Mouse (Mus musculus) heart, postnatal 25 days (tissue): ENCODE measurements at regions not wholly inside any gene's neighbourhood (a gene's known extent, or its start where the extent isn't known, plus 50 kb on each side); places are given as distances from the start of the nearest gene placed in this dataset.

Source experiments
- DNase-seq: peaks from one replicate; pipeline ENCODE4 v3.0.0; 2022; ENCODE audit warnings: low spot score
- intact Hi-C: fragments of 180-260 bp; cut with DNase I; formaldehyde crosslinking; loops from one replicate; pipeline ENCODE4 v1.15.1; 2025

- intact Hi-C loops = no loop called here
- no peak for DNase-seq
These were observed 759.9 kb upstream of the Fam160b2 start for GRCm38 (mm10) chr14:71359581-71359980.

GRCm38 (mm10) chr14:71338219-71338618, 738.6 kb upstream of the Fam160b2 start:
- intact Hi-C loops = no loop called here
- DNase-seq = no peak

- no peak for DNase-seq
- intact Hi-C loops = no loop called here
These were observed 737.3 kb upstream of the Fam160b2 start for GRCm38 (mm10) chr14:71336906-71337305.

- DNase-seq = no peak
- intact Hi-C loops = no loop called here
These were observed 734.4 kb upstream of the Fam160b2 start for GRCm38 (mm10) chr14:71334022-71334421.

DNA sequence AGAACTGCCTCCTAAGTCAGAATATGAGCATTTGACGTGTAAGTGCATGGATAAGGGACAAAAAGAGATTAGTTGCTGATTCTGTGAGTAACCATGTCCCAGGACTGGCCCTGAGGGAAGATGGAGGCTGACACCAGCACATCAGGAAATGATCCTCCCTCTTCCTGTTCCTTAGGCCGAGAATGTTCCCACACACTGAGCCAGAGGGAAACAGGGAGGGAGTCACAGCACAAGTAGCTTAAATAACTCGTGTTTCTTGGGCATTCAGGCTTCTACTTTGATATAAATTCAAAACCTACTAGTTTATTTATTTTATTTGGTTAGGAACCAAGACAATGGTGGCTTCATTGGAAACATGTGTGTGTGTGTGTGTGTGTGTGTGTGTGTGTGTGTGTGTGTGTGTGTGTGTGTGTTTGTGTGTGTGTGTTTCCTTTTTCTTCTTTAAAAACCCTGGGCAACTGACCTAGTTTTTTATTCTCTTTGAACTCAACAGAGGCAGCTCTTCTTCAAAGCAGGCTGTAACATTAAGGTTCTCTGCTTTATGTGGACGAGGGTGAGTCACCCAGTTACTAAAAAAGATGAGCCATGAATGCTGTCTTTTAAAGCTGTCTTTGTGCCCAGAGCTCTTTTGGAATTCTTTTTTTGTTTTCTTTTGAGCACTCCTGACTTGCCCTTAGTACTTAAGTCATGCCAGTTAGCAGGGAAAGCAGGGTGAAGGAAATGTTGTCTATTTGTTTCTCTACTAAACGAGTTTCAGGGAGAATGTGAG, 730.4 kb upstream of the Fam160b2 start:
- intact Hi-C loops = no loop called here
- no peak for DNase-seq

- no peak for DNase-seq
- intact Hi-C loops = no loop called here
These were observed 728.0 kb upstream of the Fam160b2 start for GRCm38 (mm10) chr14:71327621-71328020.

DNA sequence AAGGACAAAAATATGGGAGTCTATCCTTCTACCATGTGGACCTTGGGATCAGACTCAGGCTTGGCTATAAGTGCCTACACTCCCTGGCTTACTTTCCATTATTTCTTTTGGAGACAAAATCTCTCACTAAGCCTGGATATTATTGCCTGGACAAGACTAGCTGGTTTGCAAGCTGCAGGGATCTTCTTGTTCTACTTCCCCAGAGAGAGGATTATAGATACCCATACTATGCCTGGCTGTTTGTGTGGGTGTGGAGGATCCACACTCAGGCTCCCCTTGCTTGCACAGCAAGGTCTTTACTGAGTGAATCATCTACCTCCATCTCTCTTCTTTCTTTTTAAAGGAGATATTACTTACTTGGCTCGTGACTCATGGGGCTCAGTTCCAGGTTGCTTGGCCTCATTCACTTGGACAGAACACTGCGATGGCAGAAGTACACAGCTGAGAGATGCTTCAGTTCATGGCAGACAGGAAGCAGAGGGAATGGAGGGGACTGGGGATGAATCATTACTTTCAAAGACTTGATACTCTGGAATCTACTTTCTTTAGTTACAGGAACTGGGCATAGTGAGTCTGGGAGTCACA, 727.0 kb upstream of the Fam160b2 start:
- intact Hi-C loops = no loop called here
- DNase-seq = no peak

DNA sequence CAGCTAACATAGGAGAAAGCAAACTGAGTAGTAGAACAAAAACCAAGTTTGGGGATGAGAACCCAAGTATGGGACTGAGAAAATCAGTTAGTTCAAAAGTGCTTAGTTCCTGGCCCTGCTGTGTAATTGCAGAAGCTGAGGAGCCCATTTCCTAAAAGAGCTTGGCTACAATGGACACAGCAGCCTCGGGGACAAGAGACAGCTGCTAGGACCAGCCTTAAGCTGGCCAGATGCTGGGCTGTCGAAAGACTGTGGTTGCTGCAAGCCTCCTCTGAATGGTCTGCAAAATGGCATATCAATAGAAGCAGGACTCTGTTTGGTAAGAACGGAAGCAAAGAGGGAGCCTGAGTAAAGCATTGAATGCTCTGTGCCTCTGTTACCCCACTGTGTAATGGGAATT, 715.6 kb upstream of the Fam160b2 start:
- no peak for DNase-seq

DNA sequence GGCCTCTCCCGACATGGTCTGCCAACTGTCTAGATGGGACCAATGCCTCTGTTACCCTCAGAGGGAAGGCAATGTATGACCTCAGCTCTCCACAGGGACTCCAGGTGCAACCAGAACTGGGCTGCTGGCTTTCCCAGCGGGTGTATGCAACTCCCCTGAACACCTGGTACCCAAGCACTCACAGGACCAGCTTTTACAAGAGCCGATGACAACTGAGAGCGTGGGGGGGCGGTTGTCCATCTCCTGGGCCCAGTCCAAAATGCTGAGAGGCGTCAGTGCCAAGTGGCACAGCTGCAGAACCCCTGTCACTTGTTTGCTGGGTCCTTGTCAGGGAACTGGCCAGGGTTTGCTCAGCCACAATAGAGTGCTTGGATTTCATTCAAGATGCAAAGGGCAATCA, 700.1 kb upstream of the Fam160b2 start:
- DNase-seq = no peak
- intact Hi-C loops = no loop called here

More for the DNA sequence above, 715.6 kb upstream of the Fam160b2 start:
- intact Hi-C loops = no loop called here

- DNase-seq = no peak
- intact Hi-C loops = no loop called here
These were observed 681.9 kb upstream of the Fam160b2 start for GRCm38 (mm10) chr14:71281568-71281967.

GRCm38 (mm10) chr14:71276309-71276791, 676.7 kb upstream of the Fam160b2 start:
- no peak for DNase-seq
- intact Hi-C loops = no loop called here

- no peak for DNase-seq
- intact Hi-C loops = no loop called here
These were observed 672.8 kb upstream of the Fam160b2 start for GRCm38 (mm10) chr14:71272470-71272869.

GRCm38 (mm10) chr14:71257650-71258049, 658.0 kb upstream of the Fam160b2 start:
- no peak for DNase-seq
- intact Hi-C loops = no loop called here

GRCm38 (mm10) chr14:71254207-71254606, 654.6 kb upstream of the Fam160b2 start:
- intact Hi-C loops = no loop called here
- DNase-seq = no peak

GRCm38 (mm10) chr14:71252136-71252535, 652.5 kb upstream of the Fam160b2 start:
- DNase-seq = no peak
- intact Hi-C loops = no loop called here

GRCm38 (mm10) chr14:71251116-71251515, 651.5 kb upstream of the Fam160b2 start:
- intact Hi-C loops = no loop called here

DNA sequence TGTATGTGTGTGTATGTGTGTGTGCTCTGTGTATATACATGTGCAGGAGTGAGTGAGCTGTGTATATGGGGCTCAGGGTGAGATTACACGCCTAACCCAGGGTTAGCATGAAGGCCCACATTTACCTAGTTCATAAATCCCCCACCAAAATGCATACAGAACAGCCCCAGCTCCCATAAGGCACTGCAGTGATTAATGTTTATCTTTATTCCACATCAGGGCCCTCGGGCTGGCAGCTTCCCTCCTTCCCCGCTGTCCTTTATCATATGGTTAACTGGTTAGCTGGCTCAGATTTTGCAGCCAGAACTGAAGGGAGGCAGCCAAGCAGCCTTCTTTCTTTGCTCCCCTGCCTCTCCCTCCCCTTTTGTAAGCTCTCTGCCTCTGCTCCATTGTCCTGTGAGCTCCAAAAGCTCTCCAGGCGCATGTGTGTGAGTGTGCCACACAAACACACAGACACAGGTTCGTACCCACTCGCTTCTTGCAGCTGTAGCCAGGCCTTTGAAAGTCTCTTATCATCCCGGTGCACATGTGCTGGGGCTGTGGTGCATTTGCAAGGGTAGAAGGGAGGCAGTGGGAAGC, 649.8 kb upstream of the Fam160b2 start:
- no peak for DNase-seq
- intact Hi-C loops = no loop called here

More at GRCm38 (mm10) chr14:71251116-71251515, 651.5 kb upstream of the Fam160b2 start:
- DNase-seq = no peak

DNA sequence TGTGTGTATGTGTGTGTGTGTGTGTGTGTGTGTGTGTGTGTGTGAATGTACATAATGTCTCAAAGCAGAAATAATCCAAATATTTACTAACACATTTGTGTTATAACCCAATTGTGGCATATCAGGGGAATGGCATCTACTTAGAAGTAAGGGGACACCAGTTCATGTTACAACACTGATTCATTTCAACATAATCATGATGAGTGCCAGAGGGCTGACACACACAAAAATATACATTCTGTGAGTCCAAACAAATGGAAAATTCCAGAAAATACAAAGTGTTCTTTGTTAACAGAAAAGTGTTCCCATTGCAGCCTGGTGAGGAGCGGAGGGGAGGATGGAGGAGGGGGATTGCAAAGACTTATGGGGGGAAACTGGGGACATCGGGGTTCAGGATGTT, 648.9 kb upstream of the Fam160b2 start:
- DNase-seq = no peak
- intact Hi-C loops = no loop called here

DNA sequence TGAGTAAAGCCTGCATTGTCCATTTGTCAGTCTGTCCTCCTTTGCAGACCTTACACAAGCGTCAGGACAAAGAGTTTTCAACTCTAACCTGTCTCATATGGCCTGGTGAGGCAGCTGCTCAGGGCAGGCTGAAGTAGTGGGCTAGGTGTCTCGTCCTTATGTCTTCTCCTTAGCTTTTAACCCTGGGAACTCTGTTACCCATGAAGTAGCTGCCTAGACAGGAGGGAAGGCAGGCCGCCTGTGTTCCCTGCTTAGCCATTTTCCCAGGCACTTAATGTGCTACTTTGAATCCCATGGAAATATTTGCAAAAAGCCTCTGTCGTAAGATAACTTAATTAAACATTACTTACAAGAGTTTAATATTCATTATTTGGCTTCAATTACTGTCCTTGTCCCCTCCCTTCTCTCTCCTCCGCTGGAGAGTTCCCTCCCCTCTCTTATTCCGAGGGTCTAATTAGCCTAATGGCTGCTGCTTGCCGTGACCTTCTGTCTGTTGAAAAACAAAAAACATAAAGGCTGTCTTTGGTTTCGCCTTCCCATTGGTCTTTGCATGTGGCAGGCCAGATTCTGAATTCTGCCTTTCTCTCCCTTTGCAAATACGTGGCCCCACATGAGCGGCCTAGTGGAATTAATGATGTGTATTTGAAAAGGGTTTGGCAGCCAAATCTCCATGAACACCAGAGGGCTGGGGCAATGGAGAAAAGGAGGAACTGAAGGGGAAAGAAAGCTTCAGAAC, 642.2 kb upstream of the Fam160b2 start:
- DNase-seq = no peak
- intact Hi-C loops = no loop called here

DNA sequence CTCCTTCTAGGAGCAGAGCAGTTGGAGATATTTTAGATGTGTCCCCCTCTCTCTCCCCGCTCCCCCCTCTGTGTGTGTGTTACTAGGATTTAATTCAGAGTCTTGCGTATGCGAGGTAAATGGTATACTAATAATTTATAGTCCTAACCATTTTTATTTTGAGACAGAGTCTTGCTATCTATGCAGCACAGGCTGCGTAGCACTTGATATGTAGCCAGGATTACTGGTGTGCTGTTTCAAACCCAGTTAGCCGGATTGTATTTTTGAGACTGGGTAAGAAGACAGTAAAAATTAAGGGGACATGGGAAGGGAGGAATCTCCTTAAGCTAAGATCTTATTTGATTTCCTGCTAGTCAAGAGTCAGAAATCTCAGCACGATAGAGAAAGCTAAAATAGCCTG, 636.6 kb upstream of the Fam160b2 start:
- no peak for DNase-seq
- intact Hi-C loops = no loop called here

- no peak for DNase-seq
- intact Hi-C loops = no loop called here
These were observed 635.3 kb upstream of the Fam160b2 start for GRCm38 (mm10) chr14:71234900-71235299.
